Mouse (Mus musculus) liver, adult 2 months (tissue): ENCODE data around the gene Dnajc5. TPM values are rescaled to one million over a fixed set of nuclear protein-coding genes. Genes with fewer than 3 reads are reported as not detected.

ENCODE experiments used
- DNase-seq: peaks from one replicate; pipeline ENCODE4 v3.0.0-alpha.2; 2011; ENCODE audit warnings: low read depth, low spot score; ENCODE audit errors: extremely low read depth
- H3K27ac ChIP-seq: fragments of 200-500 bp; replicated peaks from 2 replicates; pipeline ENCODE4 v1.5.1; 2012; ENCODE audit warnings: low read depth, mild to moderate bottlenecking, control low read depth, inconsistent platforms, low read length; ENCODE audit not compliant: insufficient read depth
- H3K27me3 ChIP-seq: fragments of 200-500 bp; 2 replicates; pipeline ENCODE4 v1.6.1; 2012; ENCODE audit warnings: mild to moderate bottlenecking, moderate library complexity, low read length, inconsistent platforms; ENCODE audit not compliant: control insufficient read depth, insufficient read depth
- H3K36me3 ChIP-seq: fragments of 200-500 bp; 2 replicates; pipeline ENCODE4 v1.6.1; 2012; ENCODE audit warnings: low read length, inconsistent platforms; ENCODE audit not compliant: control insufficient read depth, insufficient read depth
- H3K4me1 ChIP-seq: fragments of 200-500 bp; 2 replicates; pipeline ENCODE4 v1.6.1; 2011; ENCODE audit warnings: low read length; ENCODE audit not compliant: control insufficient read depth, insufficient read depth
- H3K4me3 ChIP-seq: fragments of 200-500 bp; 2 replicates; pipeline ENCODE4 v1.5.1; 2011; ENCODE audit warnings: low read depth, mild to moderate bottlenecking, control low read depth, low read length, moderate library complexity; ENCODE audit not compliant: insufficient read depth
- H3K79me2 ChIP-seq: fragments of 200-500 bp; 2 replicates; pipeline ENCODE4 v1.6.1; 2012; ENCODE audit warnings: inconsistent platforms, mild to moderate bottlenecking, low read length, moderate library complexity; ENCODE audit not compliant: control insufficient read depth, insufficient read depth
- H3K9ac ChIP-seq: fragments of 200-500 bp; 2 replicates; pipeline ENCODE4 v1.6.1; 2012; ENCODE audit warnings: low read depth, mild to moderate bottlenecking, control low read depth, inconsistent platforms, low read length
- CTCF ChIP-seq: fragments of 200-500 bp; IDR thresholded peaks from 2 replicates; pipeline ENCODE4 v1.5.1; 2011; ENCODE audit warnings: low read depth, low read length, control low read depth
- POLR2A ChIP-seq: fragments of 200-500 bp; IDR thresholded peaks from 2 replicates; pipeline ENCODE4 v1.6.1; 2011; ENCODE audit warnings: low read length, control low read depth; ENCODE audit not compliant: insufficient read depth; ENCODE audit errors: extremely low read depth
- WGBS: fragments of 180-500 bp; shearing (Covaris S2); methylation state at CpG from one replicate; pipeline ENCODE4 v1.1.7; 2018; 5-methylcytosine and 5-hydroxymethylcytosine counted together
- polyA plus RNA-seq: library from polyadenylated mRNA; depleted of rRNA; stranded (reverse); fragments of >200 nt; gene quantifications from 2 replicates; pipeline ENCODE4 v1.2.3, GENCODE M21; 2012
- total RNA-seq: library from RNA; depleted of rRNA; stranded (reverse); fragments of >200 nt; gene quantifications from 2 replicates; pipeline ENCODE4 v1.2.3, GENCODE M21; 2014

The Dnajc5 gene
- total and polyA plus RNA-seq, 2 experiments: 20.2 to 30.7 TPM

GRCm38 (mm10) chr2:181484456-181485233 lies 35.6 kb upstream of the Dnajc5 start:
- H3K4me1 ChIP-seq: peaks cover 4% of the 10 kb centered on the region; the same call in 1 of the 2 replicates
- H3K27ac ChIP-seq: no peak overlapping the region; the same call in 1 of the 2 replicates
- no peak overlapping the region for H3K9ac ChIP-seq

GRCm38 (mm10) chr2:181485741-181486140 lies 34.5 kb upstream of the Dnajc5 start:
- Histone ChIP-seq H3K79me2 (no peaks in the 10 kb centered on the region), H3K36me3 (no peaks in the 10 kb centered on the region), H3K4me1 (peaks cover 4% of the 10 kb centered on the region; the same call in 1 of the 2 replicates), H3K9ac (no peak overlapping the region), H3K27ac (no peak overlapping the region), H3K4me3 (no peak overlapping the region), H3K27me3 (no peaks in the 10 kb centered on the region)
- DNase-seq: no peak
- no peak for TF ChIP-seq CTCF
- TF ChIP-seq POLR2A: no peak
- WGBS: 68% methylated on average over 1 of the region's 1 CpGs

More at GRCm38 (mm10) chr2:181484456-181485233, 35.6 kb upstream of the Dnajc5 start:
- Histone ChIP-seq H3K79me2 (no peaks in the 10 kb centered on the region), H3K27me3 (no peaks in the 10 kb centered on the region), H3K4me3 (no peak overlapping the region), H3K36me3 (no peaks in the 10 kb centered on the region)
- 87% methylated on average over 6 of the region's 6 CpGs for WGBS
- TF ChIP-seq POLR2A: no peak
- no peak for TF ChIP-seq CTCF
- no peak for DNase-seq

- Histone ChIP-seq H3K79me2 (no peaks in the 10 kb centered on the region), H3K9ac (no peak overlapping the region), H3K27ac (peak overlapping the region; percentile 61), H3K4me1 (peaks cover 4% of the 10 kb centered on the region; the same call in 1 of the 2 replicates), H3K27me3 (no peaks in the 10 kb centered on the region), H3K36me3 (no peaks in the 10 kb centered on the region), H3K4me3 (no peak overlapping the region)
- 60% methylated on average over 5 of the region's 5 CpGs for WGBS
- DNase-seq: peak; percentile 31
- no peak for TF ChIP-seq POLR2A
- TF ChIP-seq CTCF: no peak
These were observed 32.7 kb upstream of the Dnajc5 start for GRCm38 (mm10) chr2:181487338-181488277.

GRCm38 (mm10) chr2:181491432-181492205 lies 28.7 kb upstream of the Dnajc5 start:
- Histone ChIP-seq H3K4me1 (peaks cover 6% of the 10 kb centered on the region; the same call in 1 of the 2 replicates), H3K27ac (no peak overlapping the region), H3K36me3 (no peaks in the 10 kb centered on the region), H3K27me3 (no peaks in the 10 kb centered on the region), H3K4me3 (no peak overlapping the region), H3K9ac (no peak overlapping the region), H3K79me2 (no peaks in the 10 kb centered on the region)
- TF ChIP-seq CTCF: no peak
- no peak for TF ChIP-seq POLR2A
- 42% methylated on average over 7 of the region's 7 CpGs for WGBS
- DNase-seq: peak; percentile 26

GRCm38 (mm10) chr2:181492206-181492605 lies 28.1 kb upstream of the Dnajc5 start:
- Histone ChIP-seq H3K27me3 (no peaks in the 10 kb centered on the region), H3K4me3 (no peak overlapping the region), H3K79me2 (no peaks in the 10 kb centered on the region), H3K9ac (no peak overlapping the region), H3K4me1 (0 out of 2 replicates have a peak, but pooled peaks cover 2% of the 10 kb centered on the region), H3K36me3 (no peaks in the 10 kb centered on the region), H3K27ac (no peak overlapping the region)
- WGBS: 69% methylated on average over 3 of the region's 3 CpGs
- no peak for DNase-seq
- TF ChIP-seq CTCF: no peak
- TF ChIP-seq POLR2A: no peak
